Mouse (Mus musculus): ENCODE data around the gene Tmem240.
A peak's percentile ranks its signal among the peaks of the same experiment; 100 is the strongest.
"Not testable (repeated sequence)": the region's sequence is repeated elsewhere in the genome, so short reads cannot be mapped to it uniquely, and the experiment has no call there.

The Tmem240 gene

DNA sequence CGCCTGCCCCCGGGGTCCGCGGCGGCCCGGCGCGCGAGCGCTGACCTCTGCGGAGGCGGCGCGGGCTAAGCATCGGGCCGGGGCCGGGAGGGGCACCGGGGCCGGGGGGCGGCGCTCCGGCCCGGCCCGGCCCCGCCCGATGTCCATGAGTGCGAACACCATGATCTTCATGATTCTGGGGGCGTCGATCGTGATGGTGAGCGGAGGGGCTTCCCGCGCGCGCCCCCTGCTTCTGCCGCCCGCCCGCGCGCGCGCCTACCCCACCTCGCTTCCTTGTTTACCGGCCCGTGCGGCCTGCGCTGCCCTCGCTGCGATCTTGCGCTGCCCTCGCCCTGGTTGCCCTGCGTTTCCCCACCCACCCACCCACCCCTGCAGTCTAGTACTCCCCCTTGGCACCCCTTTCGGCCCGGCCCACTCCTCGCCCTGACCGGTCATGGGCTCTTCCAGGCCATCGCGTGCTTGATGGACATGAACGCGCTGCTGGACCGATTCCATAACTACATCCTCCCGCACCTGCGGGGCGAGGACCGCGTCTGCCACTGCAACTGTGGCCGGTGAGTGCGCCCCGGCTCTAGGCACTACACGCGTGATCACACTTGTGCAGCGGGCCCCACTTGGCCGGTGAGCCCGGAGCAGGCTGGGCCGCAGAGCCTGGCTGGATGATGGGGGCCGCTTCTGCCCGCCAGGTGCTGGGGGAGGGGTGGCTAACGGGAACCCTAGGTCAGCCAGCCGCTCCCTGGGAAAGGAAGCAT lies 527 bp downstream of the Tmem240 start:
- DNase-seq (ENCODE audit: extremely low read depth, low read depth, low spot score) = no peak

DNA sequence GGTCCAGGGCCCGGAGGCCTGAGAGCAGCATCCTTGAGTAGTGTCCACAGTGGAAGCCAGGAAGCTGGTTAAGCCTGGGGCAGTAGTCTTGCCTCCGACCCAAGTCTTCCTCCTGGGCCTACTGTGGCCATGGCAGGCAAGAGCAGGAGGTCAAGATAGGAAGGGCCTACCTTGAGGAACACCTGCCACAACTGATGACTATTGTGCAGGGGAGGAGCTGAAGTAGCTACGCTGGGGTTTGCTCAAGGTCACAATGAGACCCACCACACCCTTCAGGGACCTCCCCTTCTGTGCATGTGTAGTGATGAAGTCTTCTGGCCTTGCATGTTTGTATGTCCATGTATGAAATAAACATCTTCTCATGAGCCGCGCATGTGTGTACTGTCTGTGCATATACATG lies 1.2 kb downstream of the Tmem240 start:
- no peak for DNase-seq (ENCODE audit: extremely low read depth, low read depth, low spot score)

DNA sequence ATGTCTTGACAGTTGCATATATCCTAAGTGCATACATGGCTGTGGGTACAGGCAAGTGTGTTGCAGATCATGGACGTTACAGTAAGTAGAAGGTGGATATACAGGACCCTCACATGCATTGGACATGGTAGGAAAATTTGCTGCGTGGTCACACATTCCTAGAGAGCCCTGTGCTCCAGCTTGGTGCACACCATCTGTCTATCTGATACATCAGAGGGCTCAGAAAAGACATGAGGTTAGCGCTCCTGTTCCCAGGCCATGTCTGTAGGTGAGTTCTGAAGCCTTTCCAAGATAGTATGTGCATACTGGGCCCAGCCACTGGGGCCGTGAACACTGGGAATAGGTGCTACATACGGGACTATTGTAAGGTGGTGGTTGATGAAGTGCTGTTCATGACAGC lies 1.8 kb downstream of the Tmem240 start:
- DNase-seq (ENCODE audit: extremely low read depth, low read depth, low spot score) = no peak

DNA sequence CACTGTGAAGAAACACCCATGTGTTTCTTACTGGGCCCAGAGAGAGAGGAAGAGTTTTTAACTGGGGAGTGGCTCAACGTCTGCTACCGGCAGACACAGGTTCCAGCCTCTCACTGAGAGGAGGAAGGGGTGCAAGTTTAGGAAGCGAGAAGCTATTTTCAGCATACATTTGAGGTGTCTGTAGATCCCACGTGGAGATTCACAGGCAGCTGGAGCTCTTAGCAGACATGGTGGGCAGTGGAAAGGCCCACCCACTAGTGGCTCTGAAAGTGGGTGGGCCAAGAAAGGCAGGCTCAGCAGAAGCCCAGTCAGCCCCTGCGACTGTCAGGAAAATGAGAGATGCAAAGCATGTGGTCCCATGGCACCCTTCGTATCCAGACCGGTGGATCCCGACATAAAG lies 3.7 kb downstream of the Tmem240 start:
- no peak for DNase-seq (ENCODE audit: extremely low read depth, low read depth, low spot score)

DNA sequence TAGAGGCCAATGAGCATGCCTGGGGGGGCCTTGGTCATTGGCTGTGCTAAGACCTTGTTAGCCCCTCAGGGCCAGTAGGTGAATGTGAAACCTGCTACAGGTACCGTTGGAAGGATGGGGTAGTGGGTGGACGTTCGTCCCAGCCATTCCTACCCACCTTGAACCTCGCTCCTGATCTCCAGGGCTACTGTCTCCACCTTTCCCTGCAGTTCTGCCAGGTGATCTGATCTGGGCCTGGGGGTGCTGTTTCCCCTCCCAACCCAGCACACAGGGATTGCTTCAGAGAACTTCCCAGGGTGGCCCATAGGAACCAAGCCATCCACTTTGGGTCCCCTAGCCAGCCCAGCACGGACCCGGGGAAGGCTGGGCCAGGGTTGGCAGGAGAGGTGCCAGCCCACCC lies 4.6 kb downstream of the Tmem240 start:
- no peak for DNase-seq (ENCODE audit: extremely low read depth, low read depth, low spot score)

DNA sequence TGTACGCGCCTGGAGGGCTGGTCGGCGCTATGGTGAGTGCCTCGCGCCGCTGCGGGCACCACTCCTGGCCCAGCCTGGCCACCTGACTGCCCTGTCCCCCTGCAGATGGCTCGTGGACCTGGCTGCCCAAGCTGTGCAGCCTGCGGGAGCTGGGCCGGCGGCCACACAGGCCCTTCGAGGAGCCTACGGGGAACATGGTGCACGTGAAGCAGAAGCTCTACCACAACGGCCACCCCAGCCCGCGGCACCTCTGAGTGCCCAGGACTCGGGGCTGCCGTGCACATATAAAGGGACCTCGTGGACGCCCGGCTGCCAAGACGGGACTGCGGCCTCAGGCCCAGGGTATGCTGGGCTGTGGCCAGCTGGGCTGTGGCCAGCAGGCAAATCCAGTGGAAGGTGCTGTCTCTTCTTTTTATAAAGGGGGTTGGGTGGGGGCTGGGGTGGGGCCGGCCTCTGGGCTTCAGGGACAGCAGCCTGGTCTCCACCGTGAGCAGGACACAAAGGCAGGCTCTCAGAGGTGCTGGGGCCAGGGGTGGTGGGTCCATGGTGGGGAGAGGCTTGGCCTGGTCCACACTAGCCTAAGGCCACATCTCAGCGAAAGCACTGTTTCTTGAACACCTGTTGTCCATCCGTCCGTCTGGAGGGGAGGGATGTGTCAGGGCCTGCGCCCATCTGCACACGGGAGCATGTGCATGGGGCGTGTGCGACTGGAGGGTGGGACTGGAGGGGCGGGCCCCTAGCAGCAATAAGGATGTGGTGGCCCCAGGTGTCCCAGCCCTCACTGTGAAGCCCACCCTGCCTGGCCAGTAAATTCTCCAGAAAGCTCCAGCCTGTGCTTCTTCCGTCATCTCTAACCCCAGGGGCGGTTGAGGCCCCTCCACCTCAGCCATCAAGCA lies 5.4 kb downstream of the Tmem240 start:
- no peak for DNase-seq (ENCODE audit: extremely low read depth, low read depth, low spot score)

DNA sequence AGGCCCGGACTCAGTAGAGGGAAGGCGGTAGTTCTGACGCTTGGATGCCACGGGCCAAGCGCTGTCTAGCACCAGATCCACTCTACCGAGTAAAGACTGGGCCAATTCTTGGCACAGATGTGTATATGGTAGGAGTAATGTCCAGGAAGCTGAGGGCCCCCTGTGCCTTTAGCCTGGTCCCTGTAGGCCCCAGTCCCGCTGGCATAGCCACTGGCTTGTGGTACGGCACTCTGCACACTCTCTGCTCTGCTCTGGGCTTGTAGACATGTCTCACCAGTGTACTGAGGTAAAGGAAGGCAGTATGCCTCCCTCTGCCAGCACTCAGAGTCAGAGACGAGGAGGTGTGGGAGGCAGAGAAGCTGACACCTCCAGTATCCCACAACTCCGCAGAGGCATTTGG lies 6.1 kb downstream of the Tmem240 start:
- DNase-seq (ENCODE audit: extremely low read depth, low read depth, low spot score) = not testable (repeated sequence)

DNA sequence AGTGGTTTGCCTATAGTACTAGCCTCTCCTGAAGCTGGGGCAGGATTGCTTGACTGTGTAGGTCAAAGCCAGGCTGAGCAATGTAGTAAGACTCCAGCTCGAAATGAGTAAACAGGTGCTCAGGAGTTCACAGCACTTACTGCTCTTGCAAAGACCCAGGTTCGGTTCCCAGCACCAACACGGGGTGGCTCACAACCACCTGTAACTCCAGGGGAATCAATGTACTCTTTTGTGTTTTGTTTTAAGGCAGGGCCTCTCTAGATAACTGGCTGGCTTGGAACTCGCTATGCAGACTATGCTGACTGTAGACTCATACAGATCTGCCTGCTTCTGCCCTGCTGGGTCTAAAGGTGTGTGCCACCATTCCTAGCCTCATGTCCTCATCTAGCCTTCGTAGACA lies 8.1 kb downstream of the Tmem240 start:
- DNase-seq (ENCODE audit: extremely low read depth, low read depth, low spot score) = no peak

DNA sequence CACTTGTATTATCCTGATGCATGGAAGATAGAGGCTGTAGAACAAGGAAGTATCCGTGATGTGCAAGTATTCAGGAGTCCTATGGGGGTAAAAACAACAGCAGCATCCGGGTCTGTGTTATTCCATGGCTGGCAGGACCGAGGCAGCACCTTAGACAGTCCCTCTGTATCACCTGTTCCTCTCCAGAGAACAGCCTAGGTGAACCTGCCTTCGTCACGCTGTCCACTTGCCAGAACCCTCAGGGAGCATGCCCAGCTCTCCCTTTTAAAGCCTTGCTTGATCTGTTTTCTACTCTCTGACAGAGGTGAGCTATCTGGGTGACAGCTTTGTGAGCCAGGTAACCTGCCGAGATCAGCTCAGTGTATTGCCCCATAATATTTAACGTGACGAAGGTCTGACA lies 9.9 kb downstream of the Tmem240 start:
- DNase-seq (ENCODE audit: extremely low read depth, low read depth, low spot score) = no peak

DNA sequence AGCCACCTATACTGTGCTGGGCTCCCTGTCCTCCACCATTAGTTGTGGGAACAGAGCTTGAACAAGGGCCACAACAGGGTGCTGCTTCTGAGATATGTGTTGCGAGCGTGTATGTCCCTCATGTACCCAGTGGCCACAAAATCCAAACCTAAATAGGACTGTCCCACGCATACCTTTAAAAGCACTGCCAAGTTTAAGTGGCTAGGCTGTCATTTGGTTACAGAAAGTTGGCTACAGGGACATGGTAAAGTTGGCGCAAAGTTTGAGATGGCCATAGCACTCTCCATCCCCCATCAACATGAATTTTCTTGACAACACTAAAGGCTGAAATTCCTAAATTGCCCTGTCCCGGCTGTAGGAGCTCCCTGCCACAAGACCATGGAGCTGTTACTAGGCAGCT lies 10.5 kb downstream of the Tmem240 start:
- no peak for DNase-seq (ENCODE audit: extremely low read depth, low read depth, low spot score)

DNA sequence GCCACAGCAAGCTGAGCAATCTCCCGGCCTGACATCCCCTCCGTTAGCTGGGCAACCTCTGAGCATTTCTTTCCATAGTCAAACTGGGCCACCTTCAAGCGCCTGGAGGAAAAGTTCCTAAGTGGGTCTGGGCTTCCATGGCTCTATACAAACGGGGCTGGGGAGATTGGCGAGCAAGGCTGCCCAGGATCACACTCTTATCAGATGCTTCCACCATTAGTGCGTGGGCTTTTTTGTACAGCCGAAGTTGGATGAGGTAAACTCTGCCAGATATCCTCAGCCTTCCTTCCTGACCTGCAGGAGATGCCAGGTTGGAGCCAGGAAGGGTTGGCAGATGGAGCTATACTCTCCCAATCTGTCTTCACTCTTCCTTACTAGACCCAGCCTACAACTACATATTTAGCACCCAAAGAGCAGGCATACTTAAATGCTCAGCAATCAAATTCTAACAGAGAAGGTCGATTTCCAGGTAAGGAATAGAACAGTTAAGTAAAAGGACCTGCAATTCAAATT lies 11.5 kb downstream of the Tmem240 start:
- DNase-seq (ENCODE audit: extremely low read depth, low read depth, low spot score) = no peak

DNA sequence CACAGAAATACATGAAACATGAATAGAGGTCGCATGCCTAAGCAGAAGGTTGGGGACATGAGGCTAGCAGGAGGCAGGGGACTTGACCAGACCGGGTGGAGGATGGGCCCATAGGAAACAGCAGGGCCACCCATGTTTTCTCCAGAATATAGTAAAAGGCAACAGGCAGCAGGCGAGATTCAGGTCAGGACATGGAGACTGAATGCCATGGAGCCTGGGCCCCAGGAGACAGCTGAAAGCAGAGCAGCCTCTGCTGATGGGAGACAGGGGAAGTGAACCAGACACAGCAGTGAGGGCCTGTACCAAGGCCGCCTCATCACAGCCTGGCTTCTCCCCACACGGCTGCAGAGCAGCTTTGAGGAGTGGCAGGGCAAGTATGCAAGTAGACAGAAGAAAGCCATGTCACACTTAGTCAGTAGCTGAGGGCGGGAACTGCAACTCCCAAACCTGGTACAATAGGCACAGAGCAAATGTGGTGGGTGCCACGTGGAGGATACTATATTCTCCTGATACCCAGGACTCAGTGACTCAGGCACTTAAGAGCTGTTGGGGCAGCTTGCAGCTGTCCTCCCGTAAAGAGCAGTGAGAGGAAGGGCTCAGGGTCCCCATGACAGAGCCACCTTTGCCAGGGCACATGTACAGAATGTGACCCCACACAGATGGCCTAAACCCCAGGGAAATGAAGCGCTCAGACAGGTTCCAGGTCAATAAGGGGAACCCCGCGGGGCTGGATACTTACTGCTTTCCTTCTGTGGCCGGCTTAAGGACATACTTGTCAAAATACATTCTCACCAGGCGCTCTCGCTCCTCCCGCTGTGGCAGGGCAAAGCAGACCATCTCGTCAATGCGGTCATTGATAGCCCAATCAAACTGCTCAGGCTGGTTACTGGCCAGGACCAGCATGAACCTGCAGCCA lies 12.2 kb downstream of the Tmem240 start:
- DNase-seq (ENCODE audit: extremely low read depth, low read depth, low spot score) = no peak

DNA sequence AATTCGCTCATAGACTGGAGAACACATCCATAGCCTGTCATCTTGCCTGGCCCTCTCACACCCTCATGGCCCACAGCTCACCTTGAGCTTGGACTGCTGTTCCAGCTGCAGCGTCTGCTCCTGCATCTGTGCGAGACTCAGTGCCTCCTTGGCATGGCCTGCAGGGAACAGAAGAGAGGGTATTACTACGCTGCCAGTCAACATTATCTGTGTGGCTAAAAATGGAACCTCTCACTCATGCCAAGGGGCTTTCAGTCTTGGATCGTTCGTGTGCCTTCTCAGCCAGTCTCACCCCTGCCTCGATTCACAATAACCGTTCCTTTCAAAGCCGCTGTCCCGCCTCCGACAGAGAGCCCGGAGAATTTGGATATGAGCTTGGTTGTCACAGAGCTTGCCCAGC lies 22.4 kb downstream of the Tmem240 start:
- DNase-seq (ENCODE audit: extremely low read depth, low read depth, low spot score) = no peak

DNA sequence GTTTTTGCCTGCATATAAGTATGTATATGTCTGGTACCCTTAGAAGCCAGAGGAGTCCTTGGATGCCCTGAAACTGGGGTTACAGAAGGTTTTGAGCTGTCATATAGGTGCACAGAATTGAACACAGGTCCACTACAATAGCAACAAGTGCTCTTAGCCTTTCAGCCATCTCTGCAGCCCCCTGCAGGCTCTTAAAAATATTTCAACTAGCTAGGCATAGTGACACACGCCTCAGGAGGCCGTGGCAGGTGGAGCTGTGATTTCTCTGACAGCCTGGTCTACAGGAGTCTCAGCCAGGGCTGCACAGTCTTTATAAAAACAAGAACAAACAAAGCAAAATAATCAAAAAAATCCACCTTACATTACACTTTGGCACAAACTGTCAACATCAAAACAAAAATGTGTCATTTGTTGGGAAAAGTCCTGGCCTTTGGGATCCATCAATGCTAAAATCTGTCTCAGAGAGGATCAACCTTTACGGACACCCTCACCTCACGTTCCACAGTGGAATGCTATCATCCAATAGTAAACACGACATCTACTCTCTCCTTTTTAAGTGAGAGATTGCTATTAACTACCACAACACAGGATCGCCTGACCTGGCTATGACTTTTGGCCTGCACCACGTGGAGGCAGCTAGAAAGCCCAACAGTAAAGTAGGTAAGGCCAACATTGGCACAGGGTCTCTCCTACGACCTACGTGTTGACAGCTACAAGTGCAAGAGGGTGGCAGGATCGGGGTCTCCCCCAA lies 25.4 kb downstream of the Tmem240 start:
- no peak for DNase-seq (ENCODE audit: extremely low read depth, low read depth, low spot score)

DNA sequence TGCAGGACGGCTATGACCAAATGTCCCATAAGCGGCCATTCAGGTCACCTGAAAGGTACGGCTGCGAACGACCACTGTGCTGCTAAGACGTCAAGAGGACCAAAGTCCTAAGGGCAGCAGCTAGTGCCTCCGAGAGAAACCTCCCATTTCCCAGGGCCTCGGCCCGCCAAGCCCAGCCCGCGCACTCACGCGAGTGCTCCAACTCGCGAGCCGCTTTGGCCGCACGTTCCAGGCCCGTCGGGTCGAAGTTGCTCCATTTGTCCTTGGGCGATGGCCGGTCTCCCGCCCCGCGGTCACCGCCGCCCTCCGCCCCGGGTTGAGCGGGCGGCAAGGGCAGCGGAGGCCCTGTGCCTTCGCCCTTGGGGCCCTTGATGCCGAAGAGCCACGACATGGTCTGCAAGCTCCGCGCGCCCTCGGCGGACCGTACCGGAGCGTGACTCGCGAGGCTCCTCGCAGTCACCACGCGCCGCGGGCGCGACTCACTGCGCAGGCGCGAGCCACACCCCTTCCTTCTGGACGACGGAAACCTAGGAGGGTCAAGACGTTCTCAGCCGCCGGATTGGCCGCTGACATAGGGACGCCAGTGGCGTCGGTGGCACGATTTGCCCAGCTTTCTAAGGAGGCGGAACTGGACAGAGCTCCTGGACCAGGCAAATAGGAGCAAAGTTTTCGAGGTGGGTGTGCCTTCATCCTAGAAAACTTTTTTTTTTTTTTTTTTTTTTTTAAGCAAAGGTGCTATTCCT lies 26.2 kb downstream of the Tmem240 start, which contains the start of gene Atad3a:
Gene Atad3a (minus strand): TSS at position 481 of the 743 bp plus-strand sequence.
- peak; percentile 85 for DNase-seq (ENCODE audit: extremely low read depth, low read depth, low spot score)

DNA sequence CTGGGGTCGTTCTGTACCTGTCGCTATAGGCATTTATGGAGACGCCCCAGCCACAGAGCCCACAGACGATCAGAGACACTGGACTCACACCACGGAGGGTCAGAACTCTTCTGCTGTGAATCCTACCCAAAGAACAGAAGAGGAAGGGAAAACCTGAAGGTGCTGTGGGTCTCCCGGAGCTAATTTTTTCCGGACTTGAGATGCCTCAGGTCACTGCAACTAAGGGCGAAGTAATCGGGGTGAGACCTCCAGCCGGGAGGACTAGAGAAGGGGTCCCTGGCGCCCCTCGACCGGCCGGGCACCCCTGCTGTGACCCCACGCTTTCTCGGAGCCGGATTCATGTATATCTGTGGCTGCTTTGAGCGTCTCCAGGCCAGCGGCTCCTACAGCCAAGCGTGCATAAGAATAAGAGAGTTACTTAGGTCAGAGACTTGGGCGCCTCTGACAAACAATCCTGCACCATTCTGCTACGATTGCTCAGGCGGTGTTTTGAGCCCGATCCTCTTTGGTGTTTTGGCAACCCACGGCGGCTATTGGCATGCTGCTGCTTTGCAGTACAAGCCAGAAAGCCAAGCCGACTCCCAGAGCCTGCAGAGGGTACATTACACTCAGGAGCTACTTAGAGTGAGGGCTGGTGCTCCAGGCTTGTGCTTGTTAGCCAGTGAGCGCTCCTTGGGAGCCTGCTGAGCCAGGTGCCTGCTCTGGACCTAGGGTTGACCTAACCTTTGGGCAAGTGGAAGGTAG lies 26.9 kb downstream of the Tmem240 start:
- no peak for DNase-seq (ENCODE audit: extremely low read depth, low read depth, low spot score)

DNA sequence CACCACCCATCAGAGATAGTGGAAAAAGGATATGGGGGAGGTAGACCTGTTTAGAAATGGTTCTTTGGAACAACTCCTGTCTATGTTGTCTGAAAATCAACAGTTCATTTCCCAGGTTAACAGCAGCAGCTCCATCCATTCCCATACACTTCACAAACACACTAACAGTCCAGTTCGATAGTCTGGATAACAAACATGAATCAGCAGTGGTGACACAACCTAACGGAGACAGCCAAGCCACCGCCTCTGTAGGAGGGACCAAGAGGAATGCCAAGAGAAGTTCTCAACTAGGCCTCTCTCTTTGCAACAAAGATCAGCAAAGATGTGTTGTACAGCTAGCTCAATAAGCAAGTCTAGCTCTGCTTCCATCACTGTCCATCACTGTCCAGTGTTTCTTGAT lies 27.8 kb downstream of the Tmem240 start:
- no peak for DNase-seq (ENCODE audit: extremely low read depth, low read depth, low spot score)

DNA sequence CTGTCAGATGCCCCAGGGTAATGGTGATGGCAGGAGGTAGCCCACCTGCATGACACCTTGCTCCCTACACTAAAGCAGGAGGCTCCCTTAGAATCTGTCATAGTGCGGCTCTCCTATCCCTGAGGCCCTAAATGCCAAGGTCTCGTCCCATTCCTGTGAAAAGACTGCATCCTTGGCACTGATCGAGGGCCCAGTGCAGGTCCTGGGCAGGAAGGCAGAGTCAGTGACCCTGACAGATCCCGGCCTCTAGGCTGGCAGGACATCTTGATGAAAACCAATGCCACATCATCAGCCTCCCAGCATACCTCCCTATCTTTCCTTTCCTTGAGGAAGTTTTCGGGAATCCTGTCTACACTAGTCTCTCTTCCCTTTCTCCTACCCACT lies 34.9 kb downstream of the Tmem240 start:
- no peak for DNase-seq (ENCODE audit: extremely low read depth, low read depth, low spot score)
